Mouse (Mus musculus) heart, embryonic 16.5 days (tissue): ENCODE data around the gene Mcm2. TPM values are rescaled to one million over a fixed set of nuclear protein-coding genes. Genes with fewer than 3 reads are reported as not detected.
A peak's percentile ranks its signal among the peaks of the same experiment; 100 is the strongest.

Experiments
- ATAC-seq: fragments of 200-750 bp; cut with Nextera tagmentation; replicated peaks from 2 replicates; pipeline ENCODE4 v1.8.0; 2017; ENCODE audit warnings: moderate number of reproducible peaks; ENCODE audit not compliant: insufficient read depth, low FRiP score; ENCODE audit errors: extremely low read depth
- H3K27ac ChIP-seq: fragments of 300-500 bp; sonication (generic); 2 replicates; pipeline ENCODE4 v1.5.1; 2014; ENCODE audit warnings: mild to moderate bottlenecking, low read length, control low read depth, moderate library complexity
- H3K27me3 ChIP-seq: fragments of 300-500 bp; sonication (generic); 2 replicates; pipeline ENCODE4 v1.6.1; 2014; ENCODE audit warnings: low read length, mixed read lengths; ENCODE audit not compliant: control insufficient read depth, insufficient read depth
- H3K36me3 ChIP-seq: fragments of 300-500 bp; sonication (generic); 2 replicates; pipeline ENCODE4 v1.6.1; 2014; ENCODE audit not compliant: control insufficient read depth, insufficient read depth
- H3K4me1 ChIP-seq: fragments of 300-500 bp; sonication (generic); 2 replicates; pipeline ENCODE4 v1.6.1; 2014; ENCODE audit warnings: low read length, mixed read lengths; ENCODE audit not compliant: control insufficient read depth, insufficient read depth
- H3K4me2 ChIP-seq: fragments of 300-500 bp; sonication (generic); 2 replicates; pipeline ENCODE4 v1.6.1; 2014; ENCODE audit warnings: low read depth, mild to moderate bottlenecking, control low read depth, low read length
- H3K4me3 ChIP-seq: fragments of 300-500 bp; sonication (generic); 2 replicates; pipeline ENCODE4 v1.5.1; 2014; ENCODE audit warnings: mild to moderate bottlenecking, control low read depth, low read length
- H3K9ac ChIP-seq: fragments of 300-500 bp; sonication (generic); 2 replicates; pipeline ENCODE4 v1.6.1; 2014; ENCODE audit warnings: low read length, control low read depth
- H3K9me3 ChIP-seq: fragments of 300-500 bp; sonication (generic); replicated peaks from 2 replicates; pipeline ENCODE4 v1.6.1; 2016; ENCODE audit warnings: low read length; ENCODE audit not compliant: control insufficient read depth
- WGBS: fragments of 180-500 bp; shearing (Covaris S2); extraction: QIAGEN DNeasy Blood & Tissue Kit; methylation state at CpG from one replicate; pipeline ENCODE4 v1.1.7; 2014; 5-methylcytosine and 5-hydroxymethylcytosine counted together
- polyA plus RNA-seq: library from polyadenylated mRNA; unstranded; fragments of >200 nt; fragmentation: Nextera tagmentation; extraction: Ambion mirVana; gene quantifications from 2 replicates; pipeline ENCODE4 v1.2.1, GENCODE M21; 2015

Gene Mcm2
- polyA plus RNA-seq, 1 experiment from 2014 or later: 94.7 TPM

GRCm38 (mm10) chr6:88901947-88902820 is 3.6 kb upstream of the Mcm2 start, which contains the start of gene Tpra1:
Gene Tpra1, plus strand, starts transcription at chr6:88902251.
- peak within 1 kb of the TSS; percentile 89 for H3K4me3 ChIP-seq
- ATAC-seq: peak; percentile 88
- H3K4me2 ChIP-seq: peak within 1 kb of the TSS; percentile 96
- peak within 1 kb of the TSS; percentile 94 for H3K9ac ChIP-seq
- no peaks in the 10 kb centered on the region for H3K36me3 ChIP-seq
- peak within 1 kb of the TSS; percentile 95 for H3K27ac ChIP-seq
- H3K4me1 ChIP-seq: peaks cover 46% of the 10 kb centered on the region
- H3K27me3 ChIP-seq: no peaks in the 10 kb centered on the region
- WGBS: under 1% methylated on average over 66 of the region's 66 CpGs
- H3K9me3 ChIP-seq: no peaks in the 10 kb centered on the region

- Histone ChIP-seq H3K4me1 (peaks cover 41% of the 10 kb centered on the region), H3K4me2 (peak overlapping the region; percentile 96), H3K4me3 (peak overlapping the region; percentile 89), H3K9ac (peak overlapping the region; percentile 84), H3K27ac (peak overlapping the region; percentile 71), H3K9me3 (no peaks in the 10 kb centered on the region), H3K36me3 (no peaks in the 10 kb centered on the region), H3K27me3 (no peaks in the 10 kb centered on the region)
- ATAC-seq: no peak
- WGBS: 4% methylated on average over 5 of the region's 5 CpGs
Observed at GRCm38 (mm10) chr6:88901471-88901870, 2.9 kb upstream of the Mcm2 start.

- no peak overlapping the region for H3K9ac ChIP-seq
- H3K4me1 ChIP-seq: peaks cover 32% of the 10 kb centered on the region
- no peak for ATAC-seq
- H3K27ac ChIP-seq: no peak overlapping the region
- no peaks in the 10 kb centered on the region for H3K27me3 ChIP-seq
- no peaks in the 10 kb centered on the region for H3K9me3 ChIP-seq
- 88% methylated on average over 2 of the region's 2 CpGs for WGBS
- no peak overlapping the region for H3K4me3 ChIP-seq
- peaks cover 3% of the 10 kb centered on the region; the same call in 1 of the 2 replicates for H3K36me3 ChIP-seq
- no peak overlapping the region for H3K4me2 ChIP-seq
Observed at GRCm38 (mm10) chr6:88899628-88900027, 1.0 kb upstream of the Mcm2 start.

- WGBS: 63% methylated on average over 4 of the region's 4 CpGs
- no peaks in the 10 kb centered on the region for H3K27me3 ChIP-seq
- peak overlapping the region; percentile 58 for H3K9ac ChIP-seq
- peak overlapping the region; percentile 71 for H3K4me3 ChIP-seq
- peak overlapping the region; percentile 83 for H3K4me2 ChIP-seq
- no peaks in the 10 kb centered on the region for H3K9me3 ChIP-seq
- no peak overlapping the region for H3K27ac ChIP-seq
- H3K4me1 ChIP-seq: peaks cover 32% of the 10 kb centered on the region
- ATAC-seq: no peak
- H3K36me3 ChIP-seq: peaks cover 7% of the 10 kb centered on the region
Observed at GRCm38 (mm10) chr6:88899086-88899485, 506 bp upstream of the Mcm2 start.

- H3K36me3 ChIP-seq: peaks cover 21% of the 10 kb centered on the region
- H3K27ac ChIP-seq: no peak overlapping the region
- H3K9ac ChIP-seq: peak overlapping the region; percentile 1
- no peaks in the 10 kb centered on the region for H3K9me3 ChIP-seq
- H3K4me3 ChIP-seq: peak overlapping the region; percentile 71
- no peaks in the 10 kb centered on the region for H3K27me3 ChIP-seq
- peak overlapping the region; percentile 83 for H3K4me2 ChIP-seq
- WGBS: 69% methylated on average over 7 of the region's 7 CpGs
- peaks cover 21% of the 10 kb centered on the region for H3K4me1 ChIP-seq
- ATAC-seq: no peak
Observed at GRCm38 (mm10) chr6:88897246-88897645, 1.3 kb downstream of the Mcm2 start.

DNA sequence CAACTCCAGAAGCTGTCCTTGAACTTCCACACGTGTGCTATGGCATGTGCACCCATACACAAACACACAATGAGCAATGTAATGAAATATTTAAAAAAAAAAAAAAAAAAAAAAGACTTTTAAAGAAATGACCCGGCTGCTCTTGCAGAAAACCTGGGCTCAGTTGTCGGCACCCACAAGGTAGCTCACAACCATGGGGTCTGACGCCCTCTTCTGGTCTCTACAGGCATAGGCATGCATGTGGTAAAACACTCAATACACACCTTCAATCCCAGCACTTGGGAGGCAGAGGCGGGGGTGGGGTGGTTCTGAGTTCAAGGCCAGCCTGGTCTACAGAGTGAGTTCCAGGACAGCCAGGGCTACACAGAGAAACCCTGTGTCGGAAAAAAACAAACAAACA is 2.6 kb downstream of the Mcm2 start:
- 85% methylated on average over 6 of the region's 6 CpGs for WGBS
- H3K4me1 ChIP-seq: peaks cover 15% of the 10 kb centered on the region
- H3K4me2 ChIP-seq: no peak overlapping the region
- no peak for ATAC-seq
- no peaks in the 10 kb centered on the region for H3K9me3 ChIP-seq
- no peak overlapping the region for H3K27ac ChIP-seq
- no peak overlapping the region for H3K4me3 ChIP-seq
- H3K36me3 ChIP-seq: peaks cover 32% of the 10 kb centered on the region
- no peak overlapping the region for H3K9ac ChIP-seq
- H3K27me3 ChIP-seq: no peaks in the 10 kb centered on the region

- H3K27ac ChIP-seq: no peak overlapping the region
- H3K36me3 ChIP-seq: peaks cover 54% of the 10 kb centered on the region
- no peak overlapping the region for H3K9ac ChIP-seq
- H3K27me3 ChIP-seq: no peaks in the 10 kb centered on the region
- WGBS: 50% methylated on average over 5 of the region's 5 CpGs
- ATAC-seq: no peak
- peaks cover 10% of the 10 kb centered on the region for H3K4me1 ChIP-seq
- no peaks in the 10 kb centered on the region for H3K9me3 ChIP-seq
- H3K4me3 ChIP-seq: no peak overlapping the region
- H3K4me2 ChIP-seq: no peak overlapping the region
Observed at GRCm38 (mm10) chr6:88893559-88893958, 5.0 kb downstream of the Mcm2 start.

DNA sequence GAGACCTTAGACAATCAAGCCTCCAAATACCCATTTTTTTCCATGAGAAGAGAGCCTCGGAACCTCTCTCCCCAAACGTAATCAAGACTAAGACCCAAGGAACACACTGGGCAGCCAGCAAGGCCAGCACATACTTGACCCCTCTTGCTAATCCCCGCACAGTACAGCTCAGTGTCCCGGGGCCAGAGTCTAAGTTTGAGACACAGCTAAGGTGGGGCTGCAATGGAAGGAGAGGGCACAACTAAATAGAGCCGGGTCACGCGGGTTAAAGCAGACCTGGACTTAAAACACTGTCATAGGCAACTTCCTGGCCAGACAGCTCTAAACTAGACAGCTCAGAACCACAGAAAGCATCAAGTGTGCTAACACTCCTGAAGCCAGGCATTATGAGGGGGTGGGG is 7.7 kb downstream of the Mcm2 start:
- Histone ChIP-seq H3K4me2 (no peak overlapping the region), H3K4me1 (0 out of 2 replicates have a peak, but pooled peaks cover 3% of the 10 kb centered on the region), H3K9ac (no peak overlapping the region), H3K27ac (no peak overlapping the region), H3K9me3 (no peaks in the 10 kb centered on the region), H3K27me3 (no peaks in the 10 kb centered on the region), H3K4me3 (no peak overlapping the region), H3K36me3 (peaks cover 75% of the 10 kb centered on the region)
- 87% methylated on average over 7 of the region's 7 CpGs for WGBS
- ATAC-seq: no peak

GRCm38 (mm10) chr6:88889410-88890042 is 9.1 kb downstream of the Mcm2 start:
- no peak overlapping the region for H3K27ac ChIP-seq
- H3K9me3 ChIP-seq: no peaks in the 10 kb centered on the region
- H3K4me3 ChIP-seq: no peak overlapping the region
- ATAC-seq: no peak
- H3K27me3 ChIP-seq: no peaks in the 10 kb centered on the region
- peaks cover 85% of the 10 kb centered on the region for H3K36me3 ChIP-seq
- H3K9ac ChIP-seq: no peak overlapping the region
- 80% methylated on average over 13 of the region's 13 CpGs for WGBS
- H3K4me1 ChIP-seq: no peaks in the 10 kb centered on the region
- no peak overlapping the region for H3K4me2 ChIP-seq
